Mouse (Mus musculus) olfactory bulb, adult 2 months (tissue): ENCODE data around the gene Pdp2. TPM values are rescaled to one million over a fixed set of nuclear protein-coding genes. Genes with fewer than 3 reads are reported as not detected.
A peak's percentile ranks its signal among the peaks of the same experiment; 100 is the strongest.

Experiments
- H3K27ac ChIP-seq: fragments of 200-500 bp; 2 replicates; pipeline ENCODE4 v1.5.1; 2012; ENCODE audit warnings: low read depth, low read length; ENCODE audit not compliant: insufficient read depth
- H3K4me1 ChIP-seq: fragments of 200-500 bp; 2 replicates; pipeline ENCODE4 v1.6.1; 2012; ENCODE audit warnings: low read length; ENCODE audit not compliant: control insufficient read depth, insufficient read depth
- H3K4me3 ChIP-seq: fragments of 200-500 bp; 2 replicates; pipeline ENCODE4 v1.5.1; 2012; ENCODE audit warnings: mild to moderate bottlenecking, low read depth, low read length, moderate library complexity; ENCODE audit not compliant: insufficient read depth
- CTCF ChIP-seq: fragments of 200-500 bp; IDR thresholded peaks from 2 replicates; pipeline ENCODE4 v1.5.1; 2012; ENCODE audit warnings: low read depth, mild to moderate bottlenecking, low read length, moderate library complexity; ENCODE audit not compliant: insufficient read depth
- POLR2A ChIP-seq: fragments of 200-500 bp; IDR thresholded peaks from 2 replicates; pipeline ENCODE4 v1.6.1; 2012; ENCODE audit warnings: mild to moderate bottlenecking, low read depth, low read length, moderate library complexity; ENCODE audit not compliant: insufficient read depth
- WGBS: fragments of 180-500 bp; shearing (Covaris S2); methylation state at CpG from one replicate; pipeline ENCODE4 v1.1.7; 2018; 5-methylcytosine and 5-hydroxymethylcytosine counted together
- polyA plus RNA-seq: library from polyadenylated mRNA; stranded (reverse); fragments of >200 nt; gene quantifications from 2 replicates; pipeline ENCODE4 v1.2.4, GENCODE M21; 2012; ENCODE audit warnings: low replicate concordance; ENCODE audit not compliant: missing spikeins, insufficient read depth, insufficient read length

Gene Pdp2
- polyA plus RNA-seq, 1 experiment = not detected

DNA sequence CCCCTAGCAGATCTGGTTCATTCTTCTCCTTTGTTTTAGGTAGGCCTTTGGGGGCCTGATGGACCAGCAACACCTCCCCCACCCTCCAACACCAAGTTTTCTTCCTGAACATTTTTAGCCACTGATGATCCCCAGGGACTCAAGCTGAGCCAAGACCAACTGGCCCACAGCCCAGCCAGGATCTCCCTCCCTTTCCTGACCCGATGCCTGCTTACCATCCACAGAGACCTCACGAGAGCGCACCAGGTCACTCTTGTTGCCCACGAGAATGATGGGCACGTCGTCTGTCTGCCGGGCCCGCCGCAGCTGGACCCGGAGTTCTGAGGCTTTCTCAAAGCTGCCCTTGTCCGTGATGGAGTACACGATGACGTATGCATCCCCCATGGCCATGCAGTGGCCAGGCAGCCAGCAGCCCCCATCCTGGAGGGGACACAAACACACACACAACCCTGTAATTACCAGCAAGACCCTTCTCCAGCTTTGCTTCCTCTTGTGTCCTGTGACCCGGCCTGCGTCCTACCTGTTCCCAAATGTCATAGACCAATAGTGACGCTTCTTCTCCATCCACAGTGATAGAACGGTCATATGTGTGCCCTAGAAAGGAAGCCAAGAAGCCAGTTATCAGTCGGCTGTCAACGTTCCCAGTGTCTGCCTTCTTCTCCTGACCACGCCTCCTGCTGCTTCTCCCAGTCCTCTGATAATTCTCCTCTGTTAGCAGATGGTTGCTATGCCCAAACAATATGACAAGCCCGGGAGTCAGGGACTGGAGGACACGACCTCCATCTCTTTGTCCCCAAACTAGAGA, 38.3 kb downstream of the Pdp2 start:
- 73% methylated on average over 22 of the region's 22 CpGs for WGBS
- Histone ChIP-seq H3K4me3 (no peak overlapping the region), H3K4me1 (peaks cover 14% of the 10 kb centered on the region), H3K27ac (no peak overlapping the region)
- TF ChIP-seq POLR2A (no peak), CTCF (no peak)

DNA sequence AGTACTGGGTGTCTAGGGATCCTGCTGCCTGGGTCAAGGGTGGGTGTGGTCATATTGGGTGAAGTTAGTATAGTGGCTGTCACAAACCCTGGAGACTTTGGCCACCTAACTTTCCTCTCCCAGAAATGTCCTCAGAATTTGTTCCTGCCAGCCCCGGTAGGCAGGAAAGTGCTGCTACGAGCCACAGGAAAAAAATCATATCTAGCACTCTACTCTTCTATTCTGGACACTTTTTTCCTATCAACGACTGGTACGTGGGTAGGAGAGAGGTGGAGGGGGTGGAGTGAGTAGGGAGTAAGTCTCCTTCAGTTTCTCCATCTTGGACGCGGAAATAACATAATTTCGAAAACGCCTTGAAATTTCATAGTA, 38.8 kb downstream of the Pdp2 start:
- TF ChIP-seq POLR2A (no peak), CTCF (no peak)
- no peak overlapping the region for H3K4me3 ChIP-seq
- peaks cover 14% of the 10 kb centered on the region for H3K4me1 ChIP-seq
- 37% methylated on average over 8 of the region's 8 CpGs for WGBS
- H3K27ac ChIP-seq = no peak overlapping the region

DNA sequence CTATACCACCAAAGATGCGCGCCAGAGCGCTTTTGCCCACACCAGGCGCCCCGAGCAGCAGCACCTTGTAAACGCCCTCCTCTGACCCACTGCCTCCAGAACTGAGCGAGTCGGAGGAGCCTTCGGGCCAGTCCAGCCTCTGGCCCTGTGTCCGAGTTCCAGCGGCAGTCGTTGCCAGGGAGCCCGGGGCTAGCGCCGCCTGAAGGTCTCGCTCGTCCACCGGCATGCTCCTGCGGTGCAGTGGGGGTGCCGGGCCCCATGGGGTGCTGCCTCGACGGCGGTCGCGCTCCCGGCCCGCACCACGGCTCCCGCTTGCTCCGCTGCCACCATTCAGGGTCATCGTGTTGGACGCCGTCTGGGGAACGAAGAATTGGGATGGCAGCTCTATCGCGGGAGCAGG, 39.3 kb downstream of the Pdp2 start:
- H3K4me3 ChIP-seq = peak overlapping the region; percentile 9
- WGBS = 4% methylated on average over 36 of the region's 36 CpGs
- peaks cover 14% of the 10 kb centered on the region for H3K4me1 ChIP-seq
- no peak for TF ChIP-seq POLR2A
- no peak for TF ChIP-seq CTCF
- H3K27ac ChIP-seq = no peak overlapping the region

DNA sequence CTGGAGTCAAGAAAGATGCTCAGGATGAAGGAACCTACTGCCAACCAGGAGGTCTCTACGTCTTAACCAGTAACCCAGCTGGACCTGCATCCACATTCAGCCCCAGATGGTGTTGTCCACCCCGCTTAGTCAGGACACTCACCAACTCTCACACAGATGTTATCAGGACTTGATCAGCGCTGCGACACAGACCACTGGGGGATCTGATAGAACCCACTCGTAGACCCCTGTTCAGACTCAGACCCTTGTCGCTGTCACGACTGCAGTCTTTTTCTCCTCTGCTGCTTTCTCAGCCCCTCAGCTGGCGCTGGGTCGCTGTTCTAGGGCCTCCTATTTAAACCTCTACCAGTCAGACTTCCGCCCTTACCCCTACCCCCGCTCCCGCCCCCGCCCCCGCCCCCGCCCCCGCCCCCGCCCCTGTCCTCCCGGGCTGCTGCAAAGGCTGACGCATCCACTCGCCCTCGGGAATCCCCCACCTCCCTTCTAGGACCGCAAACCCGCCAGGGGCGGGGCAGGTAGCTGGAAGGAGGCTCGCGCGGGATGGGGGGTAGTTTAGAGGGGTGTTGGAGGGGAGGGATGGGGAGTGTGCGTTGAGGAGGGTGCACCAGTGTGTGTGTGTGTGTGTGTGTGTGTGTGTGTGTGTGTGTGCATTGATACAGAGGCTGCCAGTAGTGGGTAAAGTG, 39.9 kb downstream of the Pdp2 start, which contains the start of gene Rrad:
Rrad (minus strand) TSS at position 347 of the 683 bp plus-strand sequence.
- Histone ChIP-seq H3K27ac (no peak within 1 kb of the TSS), H3K4me1 (peaks cover 14% of the 10 kb centered on the region), H3K4me3 (peak within 1 kb of the TSS; percentile 26)
- 1% methylated on average over 28 of the region's 28 CpGs for WGBS
- no peak for TF ChIP-seq CTCF
- no peak for TF ChIP-seq POLR2A

DNA sequence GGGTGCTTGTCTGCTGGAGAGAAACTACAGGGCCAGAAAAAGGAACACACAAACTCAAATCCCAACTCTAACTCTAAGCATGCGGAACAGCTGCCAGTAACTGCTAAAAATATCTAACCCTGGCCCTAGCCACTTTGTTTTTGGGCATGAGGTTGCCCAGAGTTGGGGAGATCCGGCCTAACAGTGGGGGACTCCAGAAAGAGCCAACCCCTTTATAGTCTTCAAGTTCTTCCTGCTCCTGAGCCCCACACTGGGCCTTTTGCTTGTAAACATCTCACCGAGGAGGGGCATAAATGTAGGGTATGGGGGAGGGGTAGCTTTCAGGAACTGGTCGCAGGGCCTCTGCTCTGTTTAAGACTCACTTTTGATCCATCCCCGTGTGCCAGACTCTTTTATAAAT, 40.7 kb downstream of the Pdp2 start:
- 34% methylated on average over 5 of the region's 5 CpGs for WGBS
- H3K27ac ChIP-seq = no peak overlapping the region
- TF ChIP-seq CTCF (no peak), POLR2A (no peak)

DNA sequence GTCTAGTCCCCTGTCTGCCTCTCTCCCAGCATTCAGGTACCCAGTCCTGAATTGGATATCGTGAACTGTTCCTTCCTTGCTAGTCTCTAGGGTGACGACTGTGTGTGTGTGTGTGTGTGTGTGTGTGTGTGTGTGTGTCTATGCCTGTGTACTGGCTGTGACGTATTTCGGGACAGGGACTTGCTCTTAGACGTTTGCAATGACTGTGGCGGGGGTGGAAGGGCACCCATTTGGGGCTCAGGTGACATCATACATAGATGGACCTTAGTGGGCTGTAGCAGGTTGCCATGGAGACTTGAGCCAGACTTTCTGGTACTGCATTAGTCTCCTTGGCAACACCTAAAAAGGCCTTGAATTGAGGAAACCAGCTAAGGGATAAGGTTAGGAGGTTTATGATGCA, 41.2 kb downstream of the Pdp2 start:
- WGBS = 55% methylated on average over 6 of the region's 6 CpGs
- Histone ChIP-seq H3K4me1 (peaks cover 14% of the 10 kb centered on the region), H3K27ac (no peak overlapping the region), H3K4me3 (no peak overlapping the region)
- TF ChIP-seq CTCF = no peak
- TF ChIP-seq POLR2A = no peak

More for the DNA sequence above, 40.7 kb downstream of the Pdp2 start:
- H3K4me3 ChIP-seq = no peak overlapping the region
- H3K4me1 ChIP-seq = peaks cover 14% of the 10 kb centered on the region

DNA sequence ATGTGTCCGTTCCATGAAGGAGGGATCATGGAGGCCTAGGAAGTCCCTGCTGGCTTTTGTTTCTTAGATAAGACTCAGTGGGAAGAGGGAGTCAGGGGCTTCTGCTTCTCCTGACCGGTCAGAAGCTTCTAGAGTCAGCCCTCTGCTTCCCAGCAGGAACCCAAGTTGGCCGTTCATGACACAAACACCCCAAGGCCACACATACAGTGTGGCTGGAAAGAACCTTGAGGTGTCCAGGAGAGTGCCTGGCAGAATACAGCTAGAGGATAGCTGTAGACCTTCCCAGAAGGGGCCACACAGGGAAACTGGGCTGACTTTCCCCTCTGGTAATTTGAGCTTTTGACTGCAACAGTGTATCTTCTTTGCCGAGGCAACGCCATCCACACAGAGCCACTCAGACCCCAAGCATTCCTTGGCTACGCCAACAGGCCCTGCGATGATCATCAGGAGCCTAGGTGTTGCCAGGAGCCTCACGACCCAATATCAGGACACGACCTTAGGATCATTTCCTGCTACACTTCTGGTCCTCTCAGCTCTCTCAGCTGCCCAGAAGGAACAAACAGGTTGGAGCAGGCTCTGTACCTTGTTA, 42.0 kb downstream of the Pdp2 start:
- H3K4me1 ChIP-seq = peaks cover 14% of the 10 kb centered on the region
- H3K27ac ChIP-seq = no peak overlapping the region
- TF ChIP-seq CTCF (no peak), POLR2A (no peak)
- H3K4me3 ChIP-seq = no peak overlapping the region
- 79% methylated on average over 9 of the region's 9 CpGs for WGBS

DNA sequence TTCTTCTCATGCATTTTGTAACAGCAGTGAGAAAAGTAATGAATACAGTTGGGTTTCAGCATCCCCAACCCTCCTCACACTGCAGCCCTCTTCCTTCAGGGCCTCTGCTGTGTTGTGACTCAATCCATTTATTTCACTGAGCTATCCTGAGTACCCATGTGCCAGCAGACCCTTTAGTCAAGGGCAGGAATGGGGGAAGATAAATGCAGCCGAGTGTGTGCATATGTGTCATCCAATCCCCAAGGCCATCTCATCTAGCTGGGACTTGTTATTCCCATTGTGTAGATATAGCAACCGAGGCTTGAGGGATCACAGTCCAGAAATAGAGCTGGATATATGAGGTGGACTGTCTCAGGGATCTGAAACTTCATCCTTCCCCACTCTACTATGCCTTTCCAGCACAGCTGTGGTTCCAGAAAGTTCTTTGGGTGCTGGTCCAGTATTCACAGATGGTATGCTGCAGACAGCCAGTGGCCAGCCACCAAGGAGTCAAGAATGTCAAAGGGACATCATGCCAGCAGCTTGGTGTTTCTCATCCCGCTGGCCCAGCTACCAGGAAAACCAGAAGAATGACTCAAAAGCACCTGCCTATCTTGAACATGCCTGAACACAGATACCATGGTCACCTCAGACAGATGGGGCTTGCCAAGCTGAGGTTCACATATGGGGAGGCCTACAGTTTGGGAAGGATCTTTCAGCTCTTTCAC, 43.9 kb downstream of the Pdp2 start:
- 93% methylated on average over 3 of the region's 3 CpGs for WGBS

DNA sequence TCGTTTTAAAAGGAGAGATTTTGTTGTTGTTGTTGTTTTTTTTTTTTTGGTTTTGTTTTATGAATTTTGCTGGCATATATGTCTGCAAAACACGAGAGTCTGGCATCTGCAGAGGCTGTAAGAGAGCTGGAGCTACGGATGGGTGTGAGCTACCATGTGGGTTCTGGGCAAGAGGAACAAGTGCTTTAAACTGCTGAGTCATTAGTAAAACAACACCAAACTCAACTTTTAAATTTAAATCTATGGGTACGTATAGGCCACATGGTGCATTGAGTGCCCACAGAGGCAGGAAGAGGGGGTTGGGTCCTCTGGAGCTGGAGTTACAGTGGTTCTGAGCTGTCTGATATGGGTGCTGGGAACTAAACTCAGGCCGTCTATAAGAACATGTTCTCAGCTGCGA, 46.8 kb downstream of the Pdp2 start:
- peaks cover 14% of the 10 kb centered on the region for H3K4me1 ChIP-seq
- H3K27ac ChIP-seq = no peak overlapping the region
- no peak for TF ChIP-seq CTCF
- TF ChIP-seq POLR2A = no peak
- WGBS = 86% methylated on average over 6 of the region's 6 CpGs
- H3K4me3 ChIP-seq = no peak overlapping the region

More for the DNA sequence above, 43.9 kb downstream of the Pdp2 start:
- H3K4me1 ChIP-seq = peaks cover 11% of the 10 kb centered on the region
- TF ChIP-seq POLR2A (no peak), CTCF (no peak)
- H3K4me3 ChIP-seq = no peak overlapping the region
- no peak overlapping the region for H3K27ac ChIP-seq
